Mouse (Mus musculus): ENCODE data around the gene Arhgap31. TPM values are rescaled to one million over a fixed set of nuclear protein-coding genes. Genes with fewer than 3 reads are reported as not detected.

Gene Arhgap31
- total RNA-seq, 2 experiments from 2014 or later = 20.3 to 25.5 TPM

DNA sequence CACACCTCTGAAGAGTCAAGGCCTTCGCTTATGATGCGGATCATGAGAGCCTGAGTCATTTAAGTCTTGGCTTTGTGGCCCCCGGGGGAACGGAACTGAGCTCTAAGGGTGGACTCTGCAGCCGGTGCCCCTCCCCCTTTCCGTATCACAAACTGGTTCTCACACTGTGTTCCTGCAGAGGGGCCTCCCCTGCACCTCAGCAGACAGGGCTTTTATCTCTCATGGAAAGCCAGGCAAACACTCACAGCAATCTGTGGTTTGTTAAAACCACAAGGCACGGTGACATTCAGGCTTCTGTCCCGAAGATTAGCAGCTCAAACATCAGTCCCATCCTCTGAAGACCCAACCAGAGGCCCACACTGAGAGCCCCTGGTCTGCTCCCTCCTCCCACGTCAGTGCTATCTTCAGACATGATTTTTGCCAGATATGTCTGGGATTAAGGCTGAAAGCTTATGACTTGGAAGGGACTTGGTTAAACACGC lies 59.6 kb downstream of the Arhgap31 start:
- peak in 1 of 2 experiments; percentile 27 for DNase-seq (ENCODE audit: low spot score in 2 of 2)

GRCm38 (mm10) chr16:38652653-38653052 lies 60.4 kb downstream of the Arhgap31 start:
- peak in 1 of 2 experiments; percentile 14 for DNase-seq (ENCODE audit: low spot score in 2 of 2)

DNA sequence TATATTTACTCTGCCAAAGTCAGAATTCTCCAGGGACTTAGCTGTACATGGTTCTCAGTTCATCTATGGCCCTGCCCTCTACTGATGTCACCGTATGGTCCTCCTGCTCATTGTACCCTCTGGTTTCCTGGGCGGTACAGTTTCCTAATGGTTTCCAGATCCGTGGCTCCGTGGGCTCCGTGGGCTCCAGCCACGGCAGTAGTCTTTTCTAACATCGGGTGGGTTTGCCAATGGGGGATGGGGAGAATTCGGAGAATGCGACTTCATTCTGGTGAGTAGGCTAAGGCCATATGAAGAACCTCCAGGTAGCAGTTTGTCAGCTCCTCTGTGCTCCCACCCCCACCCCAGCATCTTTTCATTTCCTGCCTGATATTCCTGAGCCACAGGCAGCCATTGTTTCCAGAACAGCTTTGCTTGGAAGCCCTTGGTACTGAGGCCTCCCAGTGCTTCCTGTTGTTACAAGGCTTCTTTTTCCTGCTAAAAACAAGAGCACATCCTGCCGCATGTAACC lies 61.3 kb downstream of the Arhgap31 start:
- no peak for DNase-seq (ENCODE audit: low spot score in 2 of 2)

DNA sequence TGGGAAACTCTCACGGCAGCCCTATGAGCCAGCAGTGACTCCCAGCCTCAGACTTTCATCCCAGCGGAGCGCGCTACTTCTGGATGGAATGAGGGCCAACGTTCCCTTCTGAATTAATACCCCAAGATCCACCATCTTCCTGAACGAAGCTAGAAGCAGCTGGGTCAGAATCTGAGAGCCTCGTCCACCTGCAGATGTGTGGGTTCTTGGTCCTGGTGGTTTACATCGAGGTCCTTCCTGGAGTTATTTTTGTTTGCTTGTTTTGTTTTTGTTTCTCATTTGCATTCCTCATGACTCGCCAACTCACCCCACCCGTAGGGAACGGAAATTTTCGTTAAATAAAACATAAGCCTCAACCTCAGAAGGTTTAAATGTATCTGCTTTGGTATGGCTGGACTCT lies 61.8 kb downstream of the Arhgap31 start:
- DNase-seq (ENCODE audit: low spot score in 2 of 2) = no peak

DNA sequence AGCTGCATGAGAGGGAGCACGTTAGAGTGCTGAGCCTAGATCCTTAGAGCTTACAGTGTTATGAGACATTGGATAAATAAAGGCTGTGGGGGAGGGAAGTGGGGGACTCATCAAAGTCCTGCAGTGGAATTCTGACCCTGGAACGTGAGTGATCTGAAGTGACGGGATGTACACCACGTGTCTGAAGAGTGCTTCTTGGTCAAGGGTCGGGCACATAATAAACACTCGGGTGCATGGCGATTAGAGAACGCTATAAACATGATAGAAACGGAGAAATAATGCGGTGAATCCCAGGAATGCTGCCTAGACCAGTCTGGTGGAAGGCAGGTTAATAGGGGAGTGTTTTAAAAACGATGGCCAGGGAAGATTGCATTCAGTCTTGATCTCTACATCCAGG lies 63.6 kb downstream of the Arhgap31 start:
- DNase-seq (ENCODE audit: low spot score in 2 of 2) = no peak

DNA sequence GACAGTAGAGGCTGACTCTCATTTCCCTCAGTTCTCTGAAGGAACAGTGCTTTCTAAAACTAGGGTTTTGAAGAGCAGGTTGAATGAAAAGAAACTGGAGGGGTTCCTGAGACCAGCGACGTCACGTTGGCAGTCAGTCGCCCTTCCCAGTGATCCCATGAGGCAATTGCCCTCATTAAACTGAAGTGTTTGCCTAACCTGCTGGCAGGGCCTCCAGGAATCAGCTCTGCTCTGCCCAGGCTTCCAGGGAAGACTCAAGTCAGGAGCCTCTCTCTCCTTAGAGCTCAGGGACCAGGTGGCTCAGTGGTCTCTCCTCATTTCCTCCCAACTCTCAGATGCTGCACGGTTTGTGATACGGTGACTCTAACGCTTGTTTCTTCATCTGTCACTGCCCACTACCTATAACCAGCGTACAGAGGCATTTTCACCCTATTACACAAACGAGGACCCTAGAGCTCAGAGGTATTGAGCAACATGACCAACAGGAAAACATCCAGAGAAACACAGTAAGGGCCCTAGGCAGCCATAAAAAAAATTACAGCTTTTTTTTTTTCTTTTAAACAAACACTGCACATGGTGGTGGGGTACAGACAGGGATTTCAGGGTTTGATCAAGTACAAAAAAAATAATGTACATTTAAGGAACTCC lies 64.2 kb downstream of the Arhgap31 start:
- DNase-seq (ENCODE audit: low spot score in 2 of 2) = no peak

DNA sequence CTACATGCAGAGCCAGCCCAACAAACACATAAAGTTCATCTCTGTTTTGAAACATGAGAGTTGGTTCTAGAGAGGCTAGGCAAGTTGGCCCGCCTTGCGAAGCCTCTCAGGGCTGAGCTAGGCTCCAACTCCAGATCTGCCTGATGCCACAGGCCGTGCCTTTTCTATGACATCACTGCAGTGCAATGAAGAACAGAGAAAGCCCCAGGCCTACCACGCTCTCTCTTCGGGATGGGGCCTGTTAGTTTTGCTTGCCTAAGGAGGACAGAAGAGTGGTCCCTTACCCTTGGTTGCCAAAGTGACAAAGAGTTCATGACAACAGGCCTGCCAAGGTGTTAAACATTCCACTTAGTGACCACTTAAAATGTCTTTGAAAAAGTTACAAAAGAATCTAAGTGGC lies 64.9 kb downstream of the Arhgap31 start:
- DNase-seq (ENCODE audit: low spot score in 2 of 2) = no peak

DNA sequence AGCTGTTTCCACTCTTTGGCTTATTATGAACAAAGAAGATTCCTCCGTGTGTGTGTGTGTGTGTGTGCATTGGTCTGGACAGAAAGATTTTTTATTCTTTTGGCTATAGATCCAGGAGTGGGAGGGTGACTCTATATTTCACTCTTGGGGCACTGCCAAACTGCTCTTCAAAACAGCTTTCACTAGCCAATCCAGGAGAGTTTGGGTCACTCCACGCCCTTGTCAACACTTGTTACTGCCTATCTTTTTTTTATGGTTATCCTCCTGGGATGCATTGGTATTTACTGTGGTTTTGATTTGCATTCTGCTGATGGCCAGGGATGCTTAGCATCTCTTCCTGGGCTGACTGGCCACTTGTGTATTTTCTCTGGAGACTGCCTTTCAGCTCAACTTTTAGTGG lies 68.6 kb downstream of the Arhgap31 start:
- no peak for DNase-seq (ENCODE audit: low spot score in 2 of 2)

- DNase-seq (ENCODE audit: low spot score in 2 of 2) = no peak
Measured at GRCm38 (mm10) chr16:38637085-38637484, 76.0 kb downstream of the Arhgap31 start.

DNA sequence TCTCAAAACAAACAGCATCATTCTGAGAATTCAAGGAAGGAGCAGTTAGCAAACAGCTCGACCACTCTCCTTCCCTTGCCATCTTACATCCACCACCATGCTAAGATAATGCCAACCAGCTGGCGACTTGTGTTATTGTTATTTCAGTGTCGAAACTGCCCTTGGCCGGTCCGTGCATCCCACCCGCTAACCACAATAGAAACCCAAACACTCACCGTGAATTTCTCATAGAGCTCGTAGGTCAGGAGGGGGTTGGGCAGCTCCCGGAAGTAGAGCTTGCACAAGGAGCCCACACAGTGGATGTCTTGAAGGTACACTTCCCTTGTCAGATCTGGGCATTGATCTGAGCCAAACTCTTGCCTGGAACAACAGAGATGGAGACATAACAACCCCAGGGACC lies 76.4 kb downstream of the Arhgap31 start:
- DNase-seq (ENCODE audit: low spot score in 2 of 2) = no peak

GRCm38 (mm10) chr16:38635833-38636390 lies 77.2 kb downstream of the Arhgap31 start:
- no peak for DNase-seq (ENCODE audit: low spot score in 2 of 2)

DNA sequence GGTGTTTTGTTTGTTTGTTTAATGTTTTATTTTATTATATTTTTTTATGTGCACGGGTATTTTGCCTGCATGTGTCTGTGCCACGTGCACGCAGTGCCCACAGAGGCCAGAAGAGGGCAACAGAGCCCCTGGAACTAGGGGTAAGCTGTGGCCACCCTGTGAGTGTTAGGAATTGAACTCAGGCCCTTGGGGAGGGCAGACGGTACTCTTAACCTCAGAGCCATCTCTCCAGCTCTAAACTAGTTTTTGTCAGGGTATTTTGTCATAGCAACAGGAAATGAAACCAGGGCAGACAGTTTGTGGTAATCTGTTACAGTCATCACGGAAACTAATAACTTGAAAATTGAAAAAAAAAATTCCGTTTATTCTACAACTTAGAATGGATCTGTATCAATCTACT lies 80.9 kb downstream of the Arhgap31 start:
- DNase-seq (ENCODE audit: low spot score in 2 of 2) = peak; percentile 77 to 80

GRCm38 (mm10) chr16:38625811-38626369 lies 87.2 kb downstream of the Arhgap31 start:
- peak in 1 of 2 experiments; percentile 24 for DNase-seq (ENCODE audit: low spot score in 2 of 2)

DNA sequence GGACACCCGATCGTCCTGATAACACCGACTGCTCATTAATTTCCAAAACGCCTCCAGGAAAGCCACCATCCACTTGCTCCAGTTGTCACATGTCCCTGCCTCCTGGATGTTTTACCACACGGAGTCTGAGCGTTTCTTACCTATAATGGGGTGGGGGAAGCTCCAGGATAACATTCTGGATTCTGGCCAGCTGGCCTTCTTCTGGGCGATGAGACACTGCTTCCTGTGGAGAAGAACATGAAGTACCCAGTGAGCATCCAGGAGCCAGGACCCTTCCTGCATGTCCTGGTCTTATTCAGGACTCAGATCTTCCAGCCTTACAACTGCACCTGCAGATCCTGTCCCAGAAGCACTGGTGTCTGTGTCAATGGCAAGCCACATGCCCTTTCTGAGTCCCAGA lies 87.7 kb downstream of the Arhgap31 start:
- DNase-seq (ENCODE audit: low spot score in 2 of 2) = no peak

GRCm38 (mm10) chr16:38624303-38624702 lies 88.8 kb downstream of the Arhgap31 start:
- no peak for DNase-seq (ENCODE audit: low spot score in 2 of 2)

- no peak for DNase-seq (ENCODE audit: low spot score in 2 of 2)
Measured at GRCm38 (mm10) chr16:38622283-38622682, 90.8 kb downstream of the Arhgap31 start.

DNA sequence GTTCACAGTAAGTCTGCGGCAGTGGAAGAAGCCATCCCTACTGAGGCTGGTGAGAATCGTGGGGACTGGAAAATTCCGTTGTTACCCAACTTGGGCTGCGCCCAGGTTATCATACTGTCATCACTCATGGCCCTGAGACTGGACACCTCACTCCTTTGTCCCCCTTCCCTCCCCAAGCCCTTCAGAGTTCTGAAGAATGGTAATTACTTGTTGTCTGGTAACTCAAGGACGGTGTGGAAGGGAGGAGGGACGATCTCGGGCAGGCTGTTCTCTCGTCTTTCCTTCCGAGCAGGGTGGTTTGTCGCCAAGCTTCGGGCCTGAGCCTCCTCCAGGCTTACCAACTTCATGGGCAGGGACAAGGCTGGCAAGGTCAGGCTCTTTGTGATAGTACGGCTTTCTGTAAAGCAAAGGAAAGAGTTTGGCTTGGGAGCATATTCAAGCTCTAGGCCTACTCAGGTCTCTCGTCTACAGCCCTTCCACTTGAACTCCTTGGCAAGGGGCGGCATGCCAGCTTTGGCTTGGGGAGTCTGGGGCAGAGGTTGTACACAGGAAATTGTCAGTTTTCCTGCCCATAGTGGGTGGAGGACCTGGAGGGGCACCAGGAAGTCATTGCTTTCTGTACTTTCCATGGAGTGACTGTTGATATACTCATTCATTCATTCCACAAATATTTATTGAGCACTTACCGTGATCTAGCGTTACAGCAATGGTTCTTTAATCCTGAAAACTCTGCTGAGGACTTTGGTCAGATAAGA lies 92.2 kb downstream of the Arhgap31 start:
- peak in 1 of 2 experiments; percentile 35 for DNase-seq (ENCODE audit: low spot score in 2 of 2)

DNA sequence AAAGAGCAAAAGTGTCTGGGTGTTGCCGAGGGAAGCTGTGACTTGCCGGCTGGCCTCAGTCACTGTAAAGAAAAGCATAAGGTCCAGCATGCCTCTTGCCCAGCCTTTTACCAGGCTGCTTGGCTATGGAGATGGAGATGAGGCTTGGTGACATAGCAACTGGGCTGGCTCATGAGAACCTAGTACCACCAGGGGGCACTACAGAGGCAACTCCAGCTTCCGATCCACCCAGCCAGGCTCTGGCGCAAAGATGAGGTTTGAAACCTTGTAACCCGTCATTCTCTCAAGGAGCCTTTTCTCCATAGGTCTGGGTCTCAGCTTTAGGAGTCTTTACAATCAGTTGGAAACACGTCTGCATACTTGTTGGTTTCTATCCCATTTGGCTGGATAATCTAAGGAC lies 94.0 kb downstream of the Arhgap31 start:
- peak; percentile 73 to 80 for DNase-seq (ENCODE audit: low spot score in 2 of 2)

DNA sequence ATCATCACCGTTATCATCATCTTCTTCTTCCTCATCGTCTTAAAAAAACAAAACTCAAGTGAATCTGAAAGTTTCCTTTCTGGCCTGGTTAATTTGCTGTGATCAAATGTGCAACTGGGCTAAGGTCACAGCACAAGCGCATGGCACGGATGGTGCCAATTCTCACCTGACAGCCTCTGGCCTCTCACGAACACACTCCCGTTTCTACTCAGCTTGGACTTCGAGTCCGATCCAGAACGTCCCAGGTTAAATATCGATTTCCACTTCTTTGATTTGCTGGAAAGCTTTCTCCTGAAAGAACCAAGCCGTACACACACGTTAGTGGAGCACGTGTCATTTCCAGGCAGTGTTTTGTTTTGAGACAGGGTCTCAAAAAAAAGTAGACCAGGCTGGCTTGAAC lies 95.1 kb downstream of the Arhgap31 start:
- no peak for DNase-seq (ENCODE audit: low spot score in 2 of 2)

- DNase-seq (ENCODE audit: low spot score in 2 of 2) = no peak
Measured at GRCm38 (mm10) chr16:38613646-38614045, 99.4 kb downstream of the Arhgap31 start.

GRCm38 (mm10) chr16:38612646-38613045 lies 100.4 kb downstream of the Arhgap31 start:
- no peak for DNase-seq (ENCODE audit: low spot score in 2 of 2)

- no peak for DNase-seq (ENCODE audit: low spot score in 2 of 2)
Measured at GRCm38 (mm10) chr16:38609092-38609491, 104.0 kb downstream of the Arhgap31 start.
